Mouse (Mus musculus): ENCODE data around the gene Arhgdib. TPM values are rescaled to one million over a fixed set of nuclear protein-coding genes. Genes with fewer than 3 reads are reported as not detected.
A peak's percentile ranks its signal among the peaks of the same experiment; 100 is the strongest.

The Arhgdib gene
- polyA plus RNA-seq (2015; fragmentation: Nextera tagmentation; extraction: Ambion mirVana): 140 and 145 TPM in 2 replicates

DNA sequence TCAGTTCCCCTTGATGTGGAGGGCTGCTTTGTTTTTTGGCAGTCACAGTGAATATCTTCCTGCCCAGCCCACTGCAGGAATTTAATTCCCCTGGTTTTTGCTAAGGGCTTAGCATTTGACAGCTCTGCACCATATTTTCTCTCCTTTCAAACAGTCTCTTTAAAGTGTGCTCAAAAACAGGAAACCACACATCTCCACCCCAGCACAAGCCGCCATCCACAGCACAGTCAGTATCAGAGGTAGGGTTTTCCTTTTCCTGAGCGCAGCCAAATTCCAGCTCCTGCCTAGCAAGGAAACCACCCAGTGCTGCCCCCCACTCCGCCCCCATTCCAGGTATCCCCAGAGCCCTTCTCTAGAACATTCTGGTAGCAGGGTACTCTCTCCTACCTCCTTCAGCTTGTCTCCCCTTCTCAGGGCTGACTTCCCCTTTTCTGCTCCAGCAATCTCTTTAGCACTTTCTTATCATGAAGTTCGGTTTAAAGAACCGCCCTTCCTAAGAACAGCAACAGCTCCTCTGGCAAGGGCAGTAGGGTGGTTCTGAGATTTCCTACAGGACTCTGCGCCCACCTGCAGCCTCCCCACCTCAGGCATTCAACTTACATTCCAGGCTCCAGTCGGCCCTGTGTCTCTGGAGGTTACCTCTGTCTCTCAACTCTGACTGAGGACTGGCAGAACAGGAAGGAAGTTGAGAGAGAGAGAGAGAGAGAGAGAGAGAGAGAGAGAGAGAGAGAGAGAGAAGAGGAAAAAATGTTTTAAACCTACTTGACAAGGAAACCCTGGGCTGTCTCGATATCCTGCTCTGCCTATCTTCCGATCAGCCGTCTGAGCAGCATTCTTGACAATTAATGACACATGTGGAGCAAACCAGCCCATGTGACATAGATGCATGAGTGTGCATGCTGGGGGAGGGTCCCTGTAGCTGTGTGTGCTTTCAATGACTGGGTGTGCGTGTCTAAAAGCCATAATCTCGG is at the start of gene Arhgdib:
Gene Arhgdib, minus strand, starts transcription at position 849 of the 971 bp plus-strand sequence.
- Histone ChIP-seq H3K27ac (replicated peaks) (peak within 1 kb of the TSS; percentile 93), H3K4me1 (peaks cover 38% of the 10 kb centered on the region), H3K36me3 (no peaks in the 10 kb centered on the region), H3K9me3 (replicated peaks) (no peaks in the 10 kb centered on the region), H3K4me2 (replicated peaks) (peak within 1 kb of the TSS; percentile 40), H3K27me3 (no peaks in the 10 kb centered on the region), H3K4me3 (replicated peaks) (peak within 1 kb of the TSS; percentile 27), H3K9ac (no peak within 1 kb of the TSS)
- peak; percentile 48; the same call in 1 of the 2 replicates for ATAC-seq (ENCODE audit: insufficient number of reproducible peaks, low FRiP score, low TSS enrichment, low read depth)
- 15% methylated on average over 12 of the region's 12 CpGs for WGBS

DNA sequence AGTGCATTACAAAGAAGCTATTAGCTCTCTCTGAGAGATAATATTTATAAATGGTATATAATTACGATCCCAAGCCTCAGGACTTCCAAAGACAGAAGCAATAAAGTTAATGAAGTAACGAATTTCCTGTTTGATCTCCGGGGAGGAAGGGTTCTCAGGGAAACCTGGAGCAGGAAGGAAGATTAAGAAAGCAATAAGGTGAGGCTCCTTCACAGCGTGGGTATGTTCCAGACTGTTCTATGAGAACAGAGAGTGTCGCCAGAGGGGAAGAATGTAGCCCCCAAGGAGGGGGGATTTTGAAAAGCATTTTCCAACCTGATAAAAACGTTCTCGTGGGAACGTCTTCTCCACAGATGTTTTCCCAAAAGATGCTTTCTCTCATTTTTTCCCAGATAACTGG is 48.9 kb upstream of the Arhgdib start:
- no peaks in the 10 kb centered on the region for H3K36me3 ChIP-seq
- H3K27me3 ChIP-seq: no peaks in the 10 kb centered on the region
- no peak for ATAC-seq (ENCODE audit: insufficient number of reproducible peaks, low FRiP score, low TSS enrichment, low read depth)
- no peak overlapping the region for H3K27ac ChIP-seq (replicated peaks)
- H3K4me2 ChIP-seq (replicated peaks): no peak overlapping the region
- WGBS: 45% methylated on average over 8 of the region's 8 CpGs
- peaks cover 22% of the 10 kb centered on the region; the same call in 1 of the 2 replicates for H3K4me1 ChIP-seq
- H3K4me3 ChIP-seq (replicated peaks): no peak overlapping the region
- no peak overlapping the region for H3K9ac ChIP-seq
- H3K9me3 ChIP-seq (replicated peaks): no peaks in the 10 kb centered on the region

DNA sequence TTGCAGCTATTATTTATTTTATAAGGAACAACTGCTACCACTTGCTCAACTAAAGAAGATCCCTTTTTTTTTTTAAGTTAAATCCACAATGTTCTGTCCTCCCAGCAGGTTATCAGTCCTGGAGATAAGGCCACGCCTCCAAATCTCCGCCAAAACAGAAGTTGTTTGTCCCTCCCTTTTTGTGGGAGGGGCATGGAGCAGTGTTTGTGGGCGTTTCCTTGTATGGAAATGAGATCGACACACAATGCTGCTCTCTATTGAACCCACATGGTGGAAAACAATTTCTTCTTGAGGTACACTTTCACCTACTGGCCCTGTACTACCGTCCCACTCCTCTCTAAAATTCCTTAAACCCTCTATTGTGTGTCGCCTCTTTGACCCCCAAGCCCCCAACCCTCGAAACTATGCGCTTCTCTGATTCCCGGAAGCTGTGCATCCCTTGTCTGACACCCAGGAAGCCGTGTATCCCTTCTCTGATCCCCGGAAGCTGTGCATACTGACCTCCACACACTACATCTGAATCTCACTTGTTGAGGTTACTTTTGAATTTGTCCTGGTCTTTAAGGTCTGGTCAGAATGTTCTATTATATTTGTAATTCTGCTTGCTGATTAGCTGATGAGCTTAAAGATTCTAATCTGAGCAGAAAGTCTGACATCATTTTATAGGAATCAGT is 48.3 kb upstream of the Arhgdib start:
- H3K4me1 ChIP-seq: peaks cover 28% of the 10 kb centered on the region; the same call in 1 of the 2 replicates

DNA sequence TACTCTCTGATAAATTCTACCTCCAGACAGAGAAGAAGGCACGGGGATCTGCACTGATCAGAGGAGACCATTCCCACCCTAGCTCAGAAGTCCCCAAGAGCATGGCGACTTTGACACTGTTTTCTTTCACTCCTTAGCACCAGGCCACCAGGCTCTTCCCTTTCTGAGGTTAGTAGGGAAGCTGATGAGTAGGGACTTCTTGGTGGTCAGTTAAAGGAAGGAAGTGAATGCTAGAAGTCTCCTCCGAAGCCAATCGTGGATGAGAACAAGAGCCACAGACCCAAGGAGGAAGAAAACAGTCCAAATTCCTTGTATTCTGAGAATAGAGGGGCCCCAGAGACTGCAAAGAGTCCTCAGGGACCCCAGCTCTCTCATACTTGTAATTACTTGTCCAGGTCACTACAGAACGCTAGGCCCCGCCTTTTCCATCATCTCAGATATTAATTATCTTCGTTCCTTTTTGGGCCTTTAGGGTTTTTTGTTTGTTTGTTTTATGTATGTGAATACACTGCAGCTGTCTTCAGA is 46.9 kb upstream of the Arhgdib start:
- no peak for ATAC-seq (ENCODE audit: insufficient number of reproducible peaks, low FRiP score, low TSS enrichment, low read depth)
- H3K9me3 ChIP-seq (replicated peaks): no peaks in the 10 kb centered on the region
- peaks cover 28% of the 10 kb centered on the region; the same call in 1 of the 2 replicates for H3K4me1 ChIP-seq
- H3K4me2 ChIP-seq (replicated peaks): no peak overlapping the region
- H3K36me3 ChIP-seq: no peaks in the 10 kb centered on the region
- H3K4me3 ChIP-seq (replicated peaks): no peak overlapping the region
- no peaks in the 10 kb centered on the region for H3K27me3 ChIP-seq
- H3K27ac ChIP-seq (replicated peaks): no peak overlapping the region
- H3K9ac ChIP-seq: no peak overlapping the region
- WGBS: 80% methylated on average over 7 of the region's 7 CpGs

More for the DNA sequence above, 48.3 kb upstream of the Arhgdib start:
- no peaks in the 10 kb centered on the region for H3K36me3 ChIP-seq
- no peak for ATAC-seq (ENCODE audit: insufficient number of reproducible peaks, low FRiP score, low TSS enrichment, low read depth)
- no peaks in the 10 kb centered on the region for H3K9me3 ChIP-seq (replicated peaks)
- no peak overlapping the region for H3K27ac ChIP-seq (replicated peaks)
- no peak overlapping the region for H3K4me3 ChIP-seq (replicated peaks)
- no peak overlapping the region for H3K9ac ChIP-seq
- H3K4me2 ChIP-seq (replicated peaks): no peak overlapping the region; the same call in 1 of the 2 replicates
- H3K27me3 ChIP-seq: no peaks in the 10 kb centered on the region
- 34% methylated on average over 11 of the region's 11 CpGs for WGBS

DNA sequence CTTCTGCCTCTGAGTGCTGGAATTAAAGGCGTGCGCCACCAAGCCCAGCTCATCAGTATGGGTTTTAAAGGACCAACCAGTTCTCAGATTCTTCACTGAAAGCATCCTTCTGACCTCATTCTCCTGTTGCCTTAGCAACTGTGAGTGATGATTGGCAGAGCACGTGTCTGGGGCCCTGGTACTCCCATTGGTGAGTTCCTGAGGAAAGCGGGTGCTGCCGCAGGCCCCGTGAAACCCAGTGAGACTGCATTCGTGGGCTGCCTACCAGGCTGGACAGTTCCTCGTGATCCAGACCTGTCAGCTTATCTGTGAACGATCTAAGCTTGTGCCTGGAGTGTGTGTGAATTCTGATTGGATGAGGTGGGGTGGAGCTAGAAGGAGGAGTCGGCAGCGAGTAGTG is 45.0 kb upstream of the Arhgdib start:
- Histone ChIP-seq H3K36me3 (no peaks in the 10 kb centered on the region), H3K4me3 (replicated peaks) (no peak overlapping the region), H3K27ac (replicated peaks) (no peak overlapping the region), H3K9ac (no peak overlapping the region), H3K4me2 (replicated peaks) (no peak overlapping the region), H3K27me3 (no peaks in the 10 kb centered on the region), H3K9me3 (replicated peaks) (no peaks in the 10 kb centered on the region), H3K4me1 (peaks cover 27% of the 10 kb centered on the region; the same call in 1 of the 2 replicates)
- no peak for ATAC-seq (ENCODE audit: insufficient number of reproducible peaks, low FRiP score, low TSS enrichment, low read depth)
- 56% methylated on average over 11 of the region's 11 CpGs for WGBS

DNA sequence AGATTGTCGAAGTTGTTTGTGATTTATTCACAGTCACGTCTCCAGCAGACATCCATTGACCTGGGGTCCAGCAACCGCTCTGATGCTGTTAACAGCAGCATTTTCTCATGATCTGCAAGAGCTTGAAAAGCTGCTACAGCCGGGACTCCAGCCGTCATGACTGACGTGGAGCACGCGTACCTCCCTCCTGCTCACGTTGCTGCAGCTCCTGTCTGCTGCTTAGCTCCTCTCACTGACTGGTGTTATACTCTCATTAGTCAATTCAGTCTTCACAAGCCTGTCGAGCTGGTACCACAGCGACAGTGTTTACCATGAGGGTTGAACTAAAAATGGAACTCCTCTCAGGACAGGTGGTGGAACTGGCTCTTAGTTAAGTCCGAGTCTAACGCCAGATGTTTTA is 44.3 kb upstream of the Arhgdib start:
- no peak for ATAC-seq (ENCODE audit: insufficient number of reproducible peaks, low FRiP score, low TSS enrichment, low read depth)
- Histone ChIP-seq H3K27me3 (no peaks in the 10 kb centered on the region), H3K36me3 (no peaks in the 10 kb centered on the region), H3K4me1 (peaks cover 27% of the 10 kb centered on the region; the same call in 1 of the 2 replicates), H3K9me3 (replicated peaks) (no peaks in the 10 kb centered on the region), H3K4me2 (replicated peaks) (no peak overlapping the region), H3K9ac (no peak overlapping the region), H3K4me3 (replicated peaks) (no peak overlapping the region), H3K27ac (replicated peaks) (0 out of 2 replicates have a peak overlapping the region, but pooled peaks have one; percentile 14)
- WGBS: 62% methylated on average over 13 of the region's 13 CpGs

DNA sequence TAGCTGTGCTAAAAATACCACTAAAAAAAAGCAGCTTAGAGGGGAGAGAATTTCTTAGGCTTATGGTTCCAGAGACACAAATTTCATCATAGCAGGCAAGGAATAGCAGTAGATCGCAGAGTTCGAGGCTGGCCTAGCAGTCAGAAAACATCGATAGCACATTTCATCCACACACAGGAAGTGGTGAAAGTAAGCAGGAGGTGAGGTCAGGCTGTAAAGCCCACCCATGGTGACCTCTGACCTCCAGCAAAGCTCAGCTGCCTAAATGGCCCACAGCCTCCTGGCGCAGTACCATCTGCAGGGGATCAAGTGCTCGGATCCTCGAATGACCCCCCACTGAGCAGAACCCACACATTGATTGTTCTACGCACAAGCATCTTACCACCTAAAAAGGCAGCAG is 41.5 kb upstream of the Arhgdib start:
- Histone ChIP-seq H3K36me3 (no peaks in the 10 kb centered on the region), H3K9me3 (replicated peaks) (no peaks in the 10 kb centered on the region), H3K4me3 (replicated peaks) (no peak overlapping the region), H3K4me2 (replicated peaks) (no peak overlapping the region), H3K4me1 (peaks cover 21% of the 10 kb centered on the region), H3K27me3 (no peaks in the 10 kb centered on the region), H3K27ac (replicated peaks) (no peak overlapping the region), H3K9ac (no peak overlapping the region)
- WGBS: 49% methylated on average over 7 of the region's 7 CpGs
- no peak for ATAC-seq (ENCODE audit: insufficient number of reproducible peaks, low FRiP score, low TSS enrichment, low read depth)

DNA sequence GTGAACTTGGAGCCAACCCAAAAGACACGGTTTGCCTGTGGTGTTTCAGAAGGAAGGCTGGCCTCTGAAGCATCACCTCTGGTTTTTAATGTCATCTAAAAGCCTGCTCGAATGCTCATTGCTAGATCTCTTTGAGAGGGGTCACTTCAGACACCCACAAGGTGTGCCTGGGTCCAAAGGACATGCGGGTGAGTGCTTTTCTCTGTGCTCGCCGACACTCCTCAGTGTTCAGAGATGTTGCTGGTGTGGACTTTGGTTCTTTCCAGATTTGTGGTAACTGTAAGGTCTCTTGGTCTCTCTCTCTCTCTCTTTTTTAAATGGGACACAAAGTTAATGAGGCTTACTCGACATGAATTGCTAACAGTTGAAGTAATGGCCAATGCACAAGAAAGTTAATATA is 40.9 kb upstream of the Arhgdib start:
- H3K27ac ChIP-seq (replicated peaks): no peak overlapping the region
- H3K9me3 ChIP-seq (replicated peaks): no peaks in the 10 kb centered on the region
- 78% methylated on average over 6 of the region's 6 CpGs for WGBS
- no peak overlapping the region for H3K9ac ChIP-seq
- H3K36me3 ChIP-seq: no peaks in the 10 kb centered on the region
- no peak overlapping the region for H3K4me2 ChIP-seq (replicated peaks)
- no peak overlapping the region for H3K4me3 ChIP-seq (replicated peaks)
- no peaks in the 10 kb centered on the region for H3K27me3 ChIP-seq
- peaks cover 21% of the 10 kb centered on the region for H3K4me1 ChIP-seq
- ATAC-seq (ENCODE audit: insufficient number of reproducible peaks, low FRiP score, low TSS enrichment, low read depth): no peak

DNA sequence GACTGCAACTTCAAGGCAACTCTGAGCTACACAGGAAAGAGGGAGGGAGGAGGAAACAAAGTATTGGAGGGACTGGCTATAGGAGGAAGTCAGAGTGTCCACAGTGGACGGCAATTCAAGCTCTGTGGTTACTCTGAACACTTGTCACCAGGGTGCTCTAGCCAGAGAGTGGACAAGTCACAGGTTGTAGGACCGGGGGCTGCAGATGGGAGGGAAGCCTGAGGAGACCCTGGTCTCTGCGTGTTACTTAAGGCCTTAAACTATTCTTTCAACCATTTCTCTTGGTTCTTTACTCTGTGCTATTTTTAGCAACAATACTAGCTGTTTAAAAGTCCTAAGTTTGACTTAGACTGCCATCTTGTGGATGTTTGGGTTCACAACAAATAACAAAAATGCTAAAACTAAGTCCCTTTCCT is 38.6 kb upstream of the Arhgdib start:
- Histone ChIP-seq H3K36me3 (no peaks in the 10 kb centered on the region), H3K4me1 (peaks cover 11% of the 10 kb centered on the region), H3K4me3 (replicated peaks) (no peak overlapping the region), H3K4me2 (replicated peaks) (no peak overlapping the region), H3K9ac (no peak overlapping the region), H3K9me3 (replicated peaks) (no peaks in the 10 kb centered on the region), H3K27ac (replicated peaks) (0 out of 2 replicates have a peak overlapping the region, but pooled peaks have one; percentile 1), H3K27me3 (no peaks in the 10 kb centered on the region)
- peak; percentile 43; the same call in 1 of the 2 replicates for ATAC-seq (ENCODE audit: insufficient number of reproducible peaks, low FRiP score, low TSS enrichment, low read depth)
- WGBS: 26% methylated on average over 3 of the region's 3 CpGs

DNA sequence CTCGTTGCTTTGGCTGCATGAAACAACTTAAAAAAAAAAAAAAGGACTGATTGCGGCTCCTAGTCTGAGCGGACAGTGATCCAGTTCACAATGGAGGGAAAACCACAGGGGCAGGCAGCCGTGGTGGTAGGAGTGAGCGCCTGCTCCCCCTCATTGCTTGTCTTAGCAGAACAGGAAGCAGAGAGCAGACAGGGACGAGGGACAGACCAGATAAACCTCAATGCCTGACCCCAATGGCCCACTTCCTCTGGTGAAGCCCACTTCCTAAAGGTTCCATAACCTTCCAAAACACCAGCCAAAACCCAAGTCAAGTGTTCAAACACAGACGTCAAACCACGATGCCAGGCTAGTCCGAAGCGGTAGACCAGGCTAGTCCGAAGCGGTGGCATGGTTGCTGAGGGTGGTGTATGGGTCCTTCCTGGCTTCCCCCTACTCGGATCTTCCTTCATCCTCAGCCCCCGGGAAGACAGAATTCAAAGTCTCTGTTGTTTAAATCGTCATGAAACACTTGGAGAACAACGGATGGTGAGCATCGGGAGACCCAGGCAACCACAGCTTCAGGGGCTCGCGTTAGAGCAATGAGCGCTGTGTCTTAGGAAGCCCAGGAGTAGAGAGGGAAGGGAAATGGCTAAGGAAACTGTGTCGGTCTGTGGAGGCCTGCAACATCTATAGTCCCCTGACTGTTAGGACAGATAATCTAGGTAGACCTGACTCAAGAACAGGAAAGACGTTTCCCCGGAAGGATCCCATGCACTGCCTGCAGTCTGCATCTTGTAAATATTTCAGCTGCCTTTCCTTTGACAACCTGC is 37.8 kb upstream of the Arhgdib start:
- H3K27me3 ChIP-seq: no peaks in the 10 kb centered on the region
- peaks cover 7% of the 10 kb centered on the region for H3K4me1 ChIP-seq
- no peak for ATAC-seq (ENCODE audit: insufficient number of reproducible peaks, low FRiP score, low TSS enrichment, low read depth)
- no peaks in the 10 kb centered on the region for H3K36me3 ChIP-seq
- H3K27ac ChIP-seq (replicated peaks): no peak overlapping the region
- H3K4me3 ChIP-seq (replicated peaks): no peak overlapping the region
- H3K9ac ChIP-seq: no peak overlapping the region
- 86% methylated on average over 23 of the region's 23 CpGs for WGBS
- no peak overlapping the region for H3K4me2 ChIP-seq (replicated peaks)
- H3K9me3 ChIP-seq (replicated peaks): no peaks in the 10 kb centered on the region
